Mouse (Mus musculus): ENCODE measurements at regions not wholly inside any gene's neighbourhood (a gene's known extent, or its start where the extent isn't known, plus 50 kb on each side); places are given as distances from the start of the nearest gene placed in this dataset.
"Not testable (repeated sequence)": the region's sequence is repeated elsewhere in the genome, so short reads cannot be mapped to it uniquely, and the experiment has no call there.

- peak in 1 of 2 experiments; percentile 18 for DNase-seq (ENCODE audit: low spot score in 2 of 2)
- TF ChIP-seq CTCF (conservative IDR thresholded peaks at IDR 0.05), result peak; percentile 45
- Histone ChIP-seq H3K4me3 (no peak overlapping the region), H3K27ac (no peak overlapping the region)
Observed at GRCm38 (mm10) chr17:27291673-27292072, 87.4 kb upstream of the Lemd2 start.

GRCm38 (mm10) chr17:27291176-27291575 is 86.9 kb upstream of the Lemd2 start:
- no peak overlapping the region for H3K27ac ChIP-seq
- TF ChIP-seq CTCF (conservative IDR thresholded peaks at IDR 0.05), result no peak
- H3K4me3 ChIP-seq, result no peak overlapping the region
- DNase-seq (ENCODE audit: low spot score in 2 of 2), result peak in 1 of 2 experiments; percentile 10

- DNase-seq (ENCODE audit: low spot score in 2 of 2), result peak in 1 of 2 experiments; percentile 6
- H3K4me3 ChIP-seq, result no peak overlapping the region
- TF ChIP-seq CTCF (conservative IDR thresholded peaks at IDR 0.05), result no peak
- no peak overlapping the region for H3K27ac ChIP-seq
Observed at GRCm38 (mm10) chr17:27290311-27290710, 86.0 kb upstream of the Lemd2 start.

- H3K4me3 ChIP-seq; H3K27ac ChIP-seq; DNase-seq (ENCODE audit: low spot score in 2 of 2): not testable (repeated sequence)
Observed at GRCm38 (mm10) chr17:27289804-27290203, 85.5 kb upstream of the Lemd2 start.

GRCm38 (mm10) chr17:27287986-27288385 is 83.7 kb upstream of the Lemd2 start:
- not testable (repeated sequence) for H3K27ac ChIP-seq, H3K4me3 ChIP-seq
- DNase-seq (ENCODE audit: low spot score in 2 of 2), result peak in 1 of 2 experiments; percentile 8

GRCm38 (mm10) chr17:27281241-27281640 is 77.0 kb upstream of the Lemd2 start:
- no peak overlapping the region for H3K27ac ChIP-seq
- DNase-seq (ENCODE audit: low spot score in 2 of 2), result peak in 1 of 2 experiments; percentile 8
- H3K4me3 ChIP-seq, result no peak overlapping the region
- TF ChIP-seq CTCF (conservative IDR thresholded peaks at IDR 0.05), result peak; percentile 58

- H3K4me3 ChIP-seq, H3K27ac ChIP-seq: not testable (repeated sequence)
- DNase-seq (ENCODE audit: low spot score in 2 of 2), result peak in 1 of 2 experiments; percentile 7
Observed at GRCm38 (mm10) chr17:27279491-27280288, 75.4 kb upstream of the Lemd2 start.

- peak in 1 of 2 experiments; percentile 4 for DNase-seq (ENCODE audit: low spot score in 2 of 2)
- H3K4me3 ChIP-seq, H3K27ac ChIP-seq: not testable (repeated sequence)
Observed at GRCm38 (mm10) chr17:27277786-27278185, 73.5 kb upstream of the Lemd2 start.

GRCm38 (mm10) chr17:27271756-27272155 is 67.5 kb upstream of the Lemd2 start:
- not testable (repeated sequence) for H3K4me3 ChIP-seq

GRCm38 (mm10) chr17:27270776-27271175 is 66.5 kb upstream of the Lemd2 start:
- H3K27ac ChIP-seq, H3K4me3 ChIP-seq: not testable (repeated sequence)
- peak in 1 of 2 experiments; percentile 2 for DNase-seq (ENCODE audit: low spot score in 2 of 2)

More at GRCm38 (mm10) chr17:27271756-27272155, 67.5 kb upstream of the Lemd2 start:
- H3K27ac ChIP-seq; DNase-seq (ENCODE audit: low spot score in 2 of 2): not testable (repeated sequence)

- not testable (repeated sequence) for H3K4me3 ChIP-seq, H3K27ac ChIP-seq
- peak in 1 of 2 experiments; percentile 3 for DNase-seq (ENCODE audit: low spot score in 2 of 2)
Observed at GRCm38 (mm10) chr17:27264607-27265006, 60.3 kb upstream of the Lemd2 start.

- TF ChIP-seq CTCF (conservative IDR thresholded peaks at IDR 0.05), result no peak
- H3K4me3 ChIP-seq, result no peak overlapping the region
- no peak overlapping the region for H3K27ac ChIP-seq
- no peak for DNase-seq (ENCODE audit: low spot score in 2 of 2)
Observed at GRCm38 (mm10) chr17:27262607-27263006, 58.3 kb upstream of the Lemd2 start.

- DNase-seq (ENCODE audit: low spot score in 2 of 2), result peak in 1 of 2 experiments; percentile 7
- Histone ChIP-seq H3K27ac (no peak overlapping the region), H3K4me3 (no peak overlapping the region)
- no peak for TF ChIP-seq CTCF (conservative IDR thresholded peaks at IDR 0.05)
Observed at GRCm38 (mm10) chr17:27261981-27262380, 57.7 kb upstream of the Lemd2 start.

GRCm38 (mm10) chr17:27261251-27261650 is 57.0 kb upstream of the Lemd2 start:
- Histone ChIP-seq H3K27ac (no peak overlapping the region), H3K4me3 (no peak overlapping the region)
- no peak for TF ChIP-seq CTCF (conservative IDR thresholded peaks at IDR 0.05)
- DNase-seq (ENCODE audit: low spot score in 2 of 2), result no peak
